Mouse (Mus musculus): ENCODE measurements around the gene Timm8a2. TPM values are rescaled to one million over a fixed set of nuclear protein-coding genes. Genes with fewer than 3 reads are reported as not detected.

The Timm8a2 gene
- total and polyA plus RNA-seq, 3 experiments, result not detected

- Histone ChIP-seq H3K36me3 (replicated peaks in 1 of 2; ENCODE audit: control insufficient read depth in 1 of 2, insufficient read depth in 1 of 2, low read length in 1 of 2) (no peaks in the 10 kb centered on the region), H3K4me3 (replicated peaks in 1 of 3; ENCODE audit: low read depth in 2 of 3, low read length in 2 of 3, poor library complexity in 1 of 3) (no peak overlapping the region), H3K4me2 (ENCODE audit: insufficient read depth, low read depth, poor library complexity, severe bottlenecking) (no peak overlapping the region), H3K4me1 (ENCODE audit: control insufficient read depth in 1 of 2, insufficient read depth in 2 of 2) (peaks cover 41 to 95% of the 10 kb centered on the region in 2 experiments), H3K27ac (ENCODE audit: insufficient read depth, low read depth) (no peak overlapping the region), H3K79me2 (replicated peaks; ENCODE audit: control insufficient read depth, extremely low read depth, insufficient read depth, poor library complexity, severe bottlenecking) (no peaks in the 10 kb centered on the region), H3K9me3 (replicated peaks; ENCODE audit: low read length) (peaks cover 4% of the 10 kb centered on the region), H3K9ac (ENCODE audit: insufficient read depth, low read depth) (no peak overlapping the region), H3K27me3 (replicated peaks) (no peaks in the 10 kb centered on the region)
- DNase-seq (ENCODE audit: extremely low read depth), result no peak
- dilution Hi-C loops (cut with MboI; ENCODE audit: extremely low pct_ligation_motif_present, extremely low pct_unique_long_range_greater_than_20kb, low sequenced_read_pairs), result no loop called here
- in situ Hi-C loops (cut with MboI; ENCODE audit: low pct_ligation_motif_present, low pct_unique_long_range_greater_than_20kb, low sequenced_read_pairs), result loop anchor here (10.0 kb wide), 1 partner anchor 106 kb away; no protein-coding TSS in a partner anchor
- TF ChIP-seq RAD21 (IDR thresholded peaks at IDR 0.05; ENCODE audit: low read depth, low read length), result peak; percentile 7; the same call in 1 of the 2 replicates
- TF ChIP-seq CHD1 (IDR thresholded peaks at IDR 0.05; ENCODE audit: low read depth, low read length), result no peak
Measured at GRCm38 (mm10) chr14:122068801-122069695, 34.6 kb downstream of the Timm8a2 start.

GRCm38 (mm10) chr14:122069948-122070347 is 35.5 kb downstream of the Timm8a2 start:
- H3K4me2 ChIP-seq (ENCODE audit: insufficient read depth, low read depth, poor library complexity, severe bottlenecking), result no peak overlapping the region
- H3K36me3 ChIP-seq (replicated peaks in 1 of 2; ENCODE audit: control insufficient read depth in 1 of 2, insufficient read depth in 1 of 2, low read length in 1 of 2), result no peaks in the 10 kb centered on the region
- no peaks in the 10 kb centered on the region for H3K79me2 ChIP-seq (replicated peaks; ENCODE audit: control insufficient read depth, extremely low read depth, insufficient read depth, poor library complexity, severe bottlenecking)
- no peak for DNase-seq (ENCODE audit: extremely low read depth)
- no peak overlapping the region for H3K27ac ChIP-seq (ENCODE audit: insufficient read depth, low read depth)
- no peaks in the 10 kb centered on the region for H3K27me3 ChIP-seq (replicated peaks)
- in situ Hi-C loops (cut with MboI; ENCODE audit: low pct_ligation_motif_present, low pct_unique_long_range_greater_than_20kb, low sequenced_read_pairs), result loop anchor here (5.0 to 10.0 kb wide), 2 partner anchors 37 to 105 kb away; partner anchors contain the start of gene Tm9sf2
- H3K4me1 ChIP-seq (ENCODE audit: control insufficient read depth in 1 of 2, insufficient read depth in 2 of 2), result peaks cover 39 to 95% of the 10 kb centered on the region in 2 experiments
- TF ChIP-seq MAX (IDR thresholded peaks at IDR 0.05; ENCODE audit: low read length) (no peak), ELF1 (IDR thresholded peaks at IDR 0.05; ENCODE audit: low read depth, low read length) (no peak), TCF12 (IDR thresholded peaks at IDR 0.05; ENCODE audit: low read depth, low read length) (no peak), RAD21 (IDR thresholded peaks at IDR 0.05; ENCODE audit: low read depth, low read length) (no peak), SIN3A (IDR thresholded peaks at IDR 0.05; ENCODE audit: low read length) (no peak), TBP (conservative IDR thresholded peaks at IDR 0.05; ENCODE audit: low read depth, low read length) (no peak), USF1 (IDR thresholded peaks at IDR 0.05; ENCODE audit: low read depth, low read length) (no peak), IRF4 (IDR thresholded peaks at IDR 0.05; ENCODE audit: low read depth, low read length) (no peak), ZKSCAN1 (IDR thresholded peaks at IDR 0.05; ENCODE audit: borderline replicate concordance, low read depth, low read length) (no peak), UBTF (IDR thresholded peaks at IDR 0.05; ENCODE audit: low read depth, low read length) (no peak), MEF2A (IDR thresholded peaks at IDR 0.05; ENCODE audit: borderline replicate concordance, low read depth, low read length) (no peak), MXI1 (IDR thresholded peaks at IDR 0.05; ENCODE audit: low read depth, low read length) (no peak), JUND (conservative IDR thresholded peaks at IDR 0.05; ENCODE audit: low read depth, low read length) (no peak), PAX5 (IDR thresholded peaks at IDR 0.05; ENCODE audit: low read length) (no peak), JUN (IDR thresholded peaks at IDR 0.05; ENCODE audit: insufficient read depth, low read depth, low read length) (no peak)
- dilution Hi-C loops (cut with MboI; ENCODE audit: extremely low pct_ligation_motif_present, extremely low pct_unique_long_range_greater_than_20kb, low sequenced_read_pairs), result no loop called here
- no peak overlapping the region for H3K4me3 ChIP-seq (replicated peaks in 1 of 3; ENCODE audit: low read depth in 2 of 3, low read length in 2 of 3, poor library complexity in 1 of 3)
- H3K9ac ChIP-seq (ENCODE audit: insufficient read depth, low read depth), result no peak overlapping the region
- peaks cover 4% of the 10 kb centered on the region for H3K9me3 ChIP-seq (replicated peaks; ENCODE audit: low read length)
